Mouse (Mus musculus) bone marrow, adult 2 months (tissue): ENCODE data around the gene Exoc7. TPM values are rescaled to one million over a fixed set of nuclear protein-coding genes. Genes with fewer than 3 reads are reported as not detected.

Experiments
- H3K27ac ChIP-seq: fragments of 200-500 bp; 2 replicates; pipeline ENCODE4 v1.5.1; 2012; ENCODE audit warnings: low read depth, mild to moderate bottlenecking, control low read depth, inconsistent platforms, low read length; ENCODE audit not compliant: control insufficient read depth, poor library complexity, insufficient read depth
- H3K4me1 ChIP-seq: fragments of 200-500 bp; 2 replicates; pipeline ENCODE4 v1.6.1; 2011; ENCODE audit warnings: low read length; ENCODE audit not compliant: control insufficient read depth, insufficient read depth
- H3K4me3 ChIP-seq: fragments of 200-500 bp; replicated peaks from 2 replicates; pipeline ENCODE3; 2011; ENCODE audit warnings: mild to moderate bottlenecking, low read depth, low read length, control low read depth; ENCODE audit not compliant: control insufficient read depth
- CTCF ChIP-seq: fragments of 200-500 bp; IDR thresholded peaks from 2 replicates; pipeline ENCODE4 v1.5.1; 2011; ENCODE audit warnings: low read length, control low read depth; ENCODE audit not compliant: control insufficient read depth, insufficient read depth
- POLR2A ChIP-seq: fragments of 200-500 bp; IDR thresholded peaks from 2 replicates; pipeline ENCODE4 v1.6.1; 2011; ENCODE audit warnings: low read depth, mild to moderate bottlenecking, control low read depth, low read length, borderline replicate concordance; ENCODE audit not compliant: control insufficient read depth
- WGBS: fragments of 180-500 bp; shearing (Covaris S2); methylation state at CpG from one replicate; pipeline ENCODE4 v1.1.7; 2018; 5-methylcytosine and 5-hydroxymethylcytosine counted together
- polyA plus RNA-seq: library from polyadenylated mRNA; stranded (reverse); fragments of >200 nt; gene quantifications from 2 replicates; pipeline ENCODE4 v1.2.4, GENCODE M21; 2011; ENCODE audit warnings: low replicate concordance; ENCODE audit not compliant: missing spikeins, insufficient read depth, insufficient read length

Gene Exoc7
- polyA plus RNA-seq, 1 experiment = 47.2 TPM

DNA sequence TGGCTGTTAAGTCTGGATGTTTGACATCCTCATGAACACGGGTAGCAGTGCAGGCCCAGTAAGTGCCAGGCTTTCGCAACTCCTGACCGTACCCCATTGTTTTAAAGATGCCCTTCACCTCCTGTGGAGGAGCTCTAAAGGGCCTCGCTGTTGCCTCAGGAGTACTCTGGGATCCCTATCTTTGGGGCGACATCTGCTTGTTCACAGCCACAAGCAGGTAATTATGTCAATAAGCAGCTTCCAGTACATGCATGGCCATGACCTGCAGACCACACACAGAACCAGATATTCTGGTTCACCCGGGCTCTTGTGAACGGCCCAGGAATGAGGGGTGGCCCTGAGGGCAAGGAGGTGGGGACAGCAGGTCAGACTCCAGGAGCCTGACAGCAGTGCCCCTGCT, 46.8 kb downstream of the Exoc7 start:
- H3K4me1 ChIP-seq = peaks cover under 1% of the 10 kb centered on the region; the same call in 1 of the 2 replicates
- H3K4me3 ChIP-seq = no peak overlapping the region
- no peak for TF ChIP-seq CTCF
- no peak for TF ChIP-seq POLR2A
- WGBS = 46% methylated on average over 7 of the region's 7 CpGs
- no peak overlapping the region for H3K27ac ChIP-seq

DNA sequence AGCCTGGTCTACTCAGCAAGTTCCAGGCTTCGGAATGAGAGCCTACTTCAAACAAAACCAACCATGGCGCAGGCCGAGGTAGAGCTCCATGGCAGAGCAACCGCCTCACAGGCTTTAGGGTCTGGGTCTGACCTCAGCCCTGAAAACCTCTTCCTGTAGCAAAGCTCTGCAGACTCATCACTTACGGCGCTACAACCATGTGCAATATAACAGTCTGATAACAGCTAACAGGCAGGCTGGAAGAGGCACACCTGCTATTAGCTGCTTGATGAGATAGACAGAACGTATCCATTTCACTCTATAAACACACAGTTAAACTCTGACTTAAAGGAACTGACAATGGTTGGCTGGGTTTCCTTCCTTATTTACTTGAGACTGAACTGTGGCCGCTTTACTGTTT, 47.6 kb downstream of the Exoc7 start:
- TF ChIP-seq CTCF (no peak), POLR2A (no peak)
- Histone ChIP-seq H3K4me1 (peaks cover 4% of the 10 kb centered on the region), H3K4me3 (no peak overlapping the region), H3K27ac (peak overlapping the region; percentile 51)
- WGBS = 12% methylated on average over 8 of the region's 8 CpGs

DNA sequence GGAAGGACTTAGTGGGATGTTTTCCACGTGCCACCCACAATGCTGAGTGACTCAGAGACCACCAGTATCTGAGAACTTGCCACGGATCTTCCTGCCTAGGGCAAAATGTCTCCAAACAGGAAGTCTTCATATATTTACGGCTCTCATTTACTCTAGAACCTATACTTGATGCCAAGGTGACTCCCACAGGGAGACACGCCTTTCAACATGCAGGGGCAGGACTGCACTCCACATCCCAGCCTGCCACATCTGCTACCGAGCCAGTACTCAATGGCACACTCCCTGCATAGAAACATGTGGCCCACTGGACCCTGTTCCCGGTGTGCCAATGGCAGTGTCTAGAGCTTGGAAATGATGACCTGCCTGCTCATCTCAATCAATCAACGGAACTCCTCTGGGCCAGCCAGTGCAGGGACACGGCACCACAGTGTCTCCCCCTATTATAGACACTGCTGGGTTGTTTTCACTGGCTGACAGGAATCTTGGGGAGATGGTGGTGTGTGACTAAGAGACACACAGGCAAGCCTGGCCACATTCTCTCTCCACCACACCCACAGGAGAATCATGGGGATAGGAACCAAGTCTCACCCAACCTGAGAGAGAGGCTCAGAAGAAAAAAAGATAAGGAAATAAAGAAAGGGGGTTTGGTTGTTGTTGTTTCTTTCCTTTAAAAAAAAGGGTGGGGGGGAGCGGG, 50.9 kb downstream of the Exoc7 start:
- H3K4me3 ChIP-seq = no peak overlapping the region
- H3K4me1 ChIP-seq = peaks cover 6% of the 10 kb centered on the region
- TF ChIP-seq CTCF (no peak), POLR2A (no peak)
- no peak overlapping the region for H3K27ac ChIP-seq
- WGBS = 50% methylated on average over 9 of the region's 9 CpGs

DNA sequence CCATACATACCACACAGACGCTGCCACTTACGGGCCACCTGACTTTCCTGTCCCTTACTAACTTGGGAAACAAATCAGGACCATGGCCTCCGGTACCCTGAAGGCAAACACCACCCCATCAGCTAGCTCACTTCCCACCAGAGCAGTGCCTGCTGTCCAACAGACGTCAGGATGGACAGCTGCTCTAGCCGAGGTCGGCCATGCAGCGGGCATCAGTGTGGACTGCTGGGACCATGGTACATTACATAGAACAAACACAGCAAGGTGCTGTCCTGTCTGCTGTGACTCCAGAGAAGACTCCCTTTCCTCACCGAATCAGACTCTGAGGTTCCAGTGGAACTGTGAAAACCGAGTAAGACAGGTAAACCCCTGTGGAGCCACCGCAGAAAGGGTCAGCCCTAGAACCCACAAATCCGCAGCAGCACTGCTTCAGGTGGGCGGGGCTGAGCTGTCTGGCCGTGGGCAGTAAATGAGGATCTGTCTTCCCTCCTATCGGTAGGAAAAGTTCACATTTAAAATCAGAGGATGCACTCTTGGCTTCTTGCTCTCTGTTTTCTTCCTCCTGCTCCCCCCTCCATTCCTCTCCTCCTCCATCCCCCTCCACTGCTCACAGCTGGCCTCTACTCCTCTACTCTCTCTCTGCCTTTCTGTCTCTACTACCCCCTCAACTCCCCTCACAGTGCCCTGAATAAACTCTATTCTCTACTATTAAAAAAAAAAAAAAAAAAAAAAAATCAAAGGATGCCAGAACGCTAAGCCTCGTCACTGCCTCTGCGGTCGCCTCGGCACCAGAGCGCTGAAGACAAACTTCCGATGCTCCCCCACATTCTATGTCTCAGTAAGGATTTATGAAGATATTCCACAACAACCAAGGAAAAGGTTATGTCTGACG, 51.7 kb downstream of the Exoc7 start:
- H3K27ac ChIP-seq = peak overlapping the region; percentile 54
- TF ChIP-seq CTCF = no peak
- 0 out of 2 replicates have a peak, but pooled peaks have one; percentile 21 for TF ChIP-seq POLR2A
- peak overlapping the region; percentile 3 for H3K4me3 ChIP-seq
- H3K4me1 ChIP-seq = peaks cover 6% of the 10 kb centered on the region
- WGBS = 30% methylated on average over 22 of the region's 22 CpGs

DNA sequence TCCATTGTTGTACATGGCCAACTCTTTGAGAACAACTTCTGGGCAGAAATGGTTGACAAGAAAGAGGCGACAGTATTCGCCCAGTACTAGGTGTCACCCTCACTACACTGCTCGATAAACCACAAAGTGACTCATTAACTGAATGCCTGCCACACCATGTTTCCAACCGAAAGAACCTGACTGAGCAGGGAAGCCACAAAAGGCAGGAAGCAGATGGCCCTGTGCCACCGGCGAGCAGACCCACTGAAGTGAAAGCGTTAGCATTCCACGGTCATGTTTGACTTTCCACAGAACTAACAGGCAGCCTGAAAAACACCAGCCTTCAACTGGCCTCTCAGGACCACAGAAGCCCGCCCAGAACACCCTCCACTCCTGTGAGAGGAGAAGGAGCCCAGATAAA, 52.4 kb downstream of the Exoc7 start:
- 10% methylated on average over 9 of the region's 9 CpGs for WGBS
- H3K27ac ChIP-seq = peak overlapping the region; percentile 54; the same call in 1 of the 2 replicates
- H3K4me1 ChIP-seq = peaks cover 6% of the 10 kb centered on the region
- H3K4me3 ChIP-seq = no peak overlapping the region
- TF ChIP-seq CTCF (no peak), POLR2A (no peak)

DNA sequence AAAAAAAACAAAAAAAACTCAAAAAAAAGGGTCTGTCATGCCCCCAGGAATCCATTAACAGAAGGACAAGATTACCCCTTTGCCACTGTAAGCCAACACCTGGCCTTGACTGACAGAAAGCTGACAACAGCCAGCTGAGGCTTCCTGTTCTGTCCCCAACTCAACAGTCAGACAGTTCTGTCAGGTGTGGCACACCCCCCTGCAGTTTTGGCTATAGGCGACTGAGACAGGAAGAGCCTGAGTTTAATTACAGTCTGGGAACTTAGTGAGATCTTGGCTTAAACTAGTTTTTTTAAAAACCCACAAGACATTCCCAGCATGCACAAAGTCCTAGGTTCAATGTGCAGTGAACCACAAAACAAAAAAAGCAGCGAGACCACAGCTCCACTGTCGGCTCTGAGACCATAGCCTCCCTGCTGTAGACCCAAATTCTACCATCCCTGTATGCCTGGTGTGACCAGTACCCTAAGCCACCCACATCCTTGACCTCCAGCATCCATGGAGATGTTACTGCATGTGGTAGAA, 53.9 kb downstream of the Exoc7 start:
- Histone ChIP-seq H3K27ac (no peak overlapping the region), H3K4me3 (no peak overlapping the region), H3K4me1 (peaks cover 6% of the 10 kb centered on the region)
- TF ChIP-seq POLR2A = no peak
- 26% methylated on average over 3 of the region's 3 CpGs for WGBS

DNA sequence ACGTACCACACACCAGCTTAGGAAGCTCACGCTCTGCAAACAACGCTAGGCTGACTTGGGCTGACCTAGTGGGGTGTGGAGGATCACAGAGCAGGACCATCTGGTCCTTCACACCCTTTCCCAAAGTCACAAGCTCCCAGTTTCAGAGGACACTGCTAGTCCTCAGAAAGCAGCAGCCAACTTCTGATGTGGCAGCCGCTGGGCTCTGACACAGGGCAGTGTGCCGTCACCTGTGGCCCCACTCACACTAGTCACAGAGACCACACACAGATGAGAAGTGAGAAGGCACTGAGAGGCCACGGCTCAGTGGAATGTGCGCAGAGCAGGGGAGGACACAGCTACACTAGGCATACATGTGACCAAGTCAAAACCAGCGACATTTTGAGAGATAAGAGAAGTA, 56.1 kb downstream of the Exoc7 start:
- Histone ChIP-seq H3K4me3 (no peak overlapping the region), H3K4me1 (peaks cover 6% of the 10 kb centered on the region), H3K27ac (no peak overlapping the region)
- 91% methylated on average over 8 of the region's 8 CpGs for WGBS
- TF ChIP-seq CTCF (no peak), POLR2A (no peak)

DNA sequence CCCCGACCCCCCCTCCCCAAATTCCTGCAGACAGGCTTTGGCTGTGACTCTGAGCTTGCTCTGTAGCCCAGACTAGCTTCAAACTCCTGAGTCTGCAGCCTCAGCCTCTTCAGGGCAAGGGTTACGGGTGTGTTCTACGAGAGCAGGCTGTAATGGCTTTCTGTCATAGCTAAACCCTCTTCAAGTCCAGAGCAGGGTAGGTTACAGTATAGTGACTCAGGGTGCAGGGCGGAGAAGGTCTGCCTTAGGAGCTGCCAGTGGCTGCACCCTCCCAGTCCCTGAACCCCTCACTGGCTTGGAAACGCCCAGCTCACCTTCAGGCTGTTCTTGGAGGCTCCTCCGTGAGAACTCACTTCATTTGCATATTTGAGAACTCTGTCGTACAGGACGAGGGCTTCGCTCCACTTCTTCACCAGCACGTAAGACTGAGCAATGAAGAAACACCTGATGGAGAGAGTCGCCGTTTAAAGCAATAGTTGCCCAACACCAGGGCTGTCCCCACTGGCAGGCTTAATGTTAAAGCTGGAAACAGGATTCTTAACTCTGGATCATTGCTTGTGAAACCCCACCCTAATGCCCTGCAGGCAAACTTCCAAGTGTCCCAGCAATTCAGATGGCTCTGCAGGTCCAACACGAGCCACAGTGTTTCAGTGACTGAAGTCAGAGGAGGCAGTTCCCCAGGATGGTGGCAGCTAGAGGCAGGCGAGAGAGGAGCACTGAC, 59.4 kb downstream of the Exoc7 start:
- no peak for TF ChIP-seq POLR2A

More for the DNA sequence above, 59.4 kb downstream of the Exoc7 start:
- Histone ChIP-seq H3K4me1 (no peaks in the 10 kb centered on the region), H3K27ac (no peak overlapping the region), H3K4me3 (no peak overlapping the region)
- 63% methylated on average over 14 of the region's 14 CpGs for WGBS
